Mouse (Mus musculus) thymus, adult 2 months (tissue): ENCODE data around the gene Col11a2.

Experiments used
- CTCF ChIP-seq: fragments of 200-500 bp; IDR thresholded peaks from 2 replicates; pipeline ENCODE4 v1.5.1; 2012; ENCODE audit warnings: mild to moderate bottlenecking, control low read depth, low read length, moderate library complexity, borderline replicate concordance; ENCODE audit not compliant: control insufficient read depth, poor library complexity, insufficient read depth; ENCODE audit errors: extremely low read depth
- POLR2A ChIP-seq: fragments of 200-500 bp; IDR thresholded peaks from 2 replicates; pipeline ENCODE4 v1.6.1; 2012; ENCODE audit warnings: mild to moderate bottlenecking, low read length, control low read depth, moderate library complexity; ENCODE audit not compliant: control insufficient read depth, poor library complexity, insufficient read depth; ENCODE audit errors: extremely low read depth

DNA sequence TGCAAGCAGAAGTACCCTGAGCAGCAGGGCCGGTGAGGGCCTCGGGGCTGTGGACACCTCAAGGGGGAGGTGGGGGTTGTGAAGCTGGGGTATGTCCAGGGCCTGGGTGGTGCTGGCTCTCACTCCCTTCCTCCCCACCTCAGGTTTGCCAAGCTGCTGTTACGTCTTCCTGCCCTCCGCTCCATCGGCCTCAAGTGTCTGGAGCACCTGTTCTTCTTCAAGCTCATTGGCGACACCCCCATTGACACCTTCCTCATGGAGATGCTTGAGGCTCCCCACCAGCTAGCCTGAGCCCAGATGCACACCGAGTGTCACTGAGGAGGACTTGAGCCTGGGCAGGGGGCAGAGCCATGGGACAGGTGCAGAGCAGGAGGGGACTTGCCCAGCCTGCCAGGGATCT, 2.0 kb upstream of the Col11a2 start:
- no peak for TF ChIP-seq CTCF
- no peak for TF ChIP-seq POLR2A
